Mouse (Mus musculus): ENCODE results near the gene Akt1.

The Akt1 gene

GRCm38 (mm10) chr12:112674132-112675011 lies at the start of gene Akt1:
Akt1 (minus strand) TSS chr12:112674884.
- peak; percentile 74 for DNase-seq (ENCODE audit: inconsistent ontology term)

- peak; percentile 56 for DNase-seq (ENCODE audit: inconsistent ontology term)
Observed at GRCm38 (mm10) chr12:112724077-112724805, 49.6 kb upstream of the Akt1 start.

GRCm38 (mm10) chr12:112723445-112723844 lies 48.8 kb upstream of the Akt1 start:
- DNase-seq (ENCODE audit: inconsistent ontology term), result no peak

- DNase-seq (ENCODE audit: inconsistent ontology term), result no peak
Observed at GRCm38 (mm10) chr12:112723028-112723330, 48.3 kb upstream of the Akt1 start.

- peak; percentile 75 for DNase-seq (ENCODE audit: inconsistent ontology term)
Observed at GRCm38 (mm10) chr12:112722240-112723027, 47.8 kb upstream of the Akt1 start.

GRCm38 (mm10) chr12:112721424-112722239 lies 46.9 kb upstream of the Akt1 start:
- DNase-seq (ENCODE audit: inconsistent ontology term), result peak; percentile 79

GRCm38 (mm10) chr12:112720890-112721423 lies 46.3 kb upstream of the Akt1 start:
- DNase-seq (ENCODE audit: inconsistent ontology term), result peak; percentile 47

GRCm38 (mm10) chr12:112720216-112720615 lies 45.5 kb upstream of the Akt1 start, which contains the start of gene Cep170b:
Cep170b (plus strand) TSS chr12:112720455.
- no peak for DNase-seq (ENCODE audit: inconsistent ontology term)

- DNase-seq (ENCODE audit: inconsistent ontology term), result no peak
Observed at GRCm38 (mm10) chr12:112718995-112719394, 44.3 kb upstream of the Akt1 start.

GRCm38 (mm10) chr12:112717140-112717539 lies 42.5 kb upstream of the Akt1 start:
- DNase-seq (ENCODE audit: inconsistent ontology term), result no peak

- peak; percentile 40 for DNase-seq (ENCODE audit: inconsistent ontology term)
Observed at GRCm38 (mm10) chr12:112713984-112714383, 39.3 kb upstream of the Akt1 start.

- no peak for DNase-seq (ENCODE audit: inconsistent ontology term)
Observed at GRCm38 (mm10) chr12:112707573-112707869, 32.8 kb upstream of the Akt1 start.

GRCm38 (mm10) chr12:112706704-112707572 lies 32.3 kb upstream of the Akt1 start:
- peak; percentile 89 for DNase-seq (ENCODE audit: inconsistent ontology term)

GRCm38 (mm10) chr12:112702374-112703320 lies 28.0 kb upstream of the Akt1 start:
- peak; percentile 12 for DNase-seq (ENCODE audit: inconsistent ontology term)

GRCm38 (mm10) chr12:112700522-112700921 lies 25.8 kb upstream of the Akt1 start:
- DNase-seq (ENCODE audit: inconsistent ontology term), result peak; percentile 27

GRCm38 (mm10) chr12:112696806-112697425 lies 22.2 kb upstream of the Akt1 start:
- no peak for DNase-seq (ENCODE audit: inconsistent ontology term)

- no peak for DNase-seq (ENCODE audit: inconsistent ontology term)
Observed at GRCm38 (mm10) chr12:112694127-112694475, 19.4 kb upstream of the Akt1 start.

All from Muller cell, postnatal 12 days (primary cell).